Mouse (Mus musculus) hindbrain, embryonic 13.5 days (tissue): ENCODE data around the gene Padi2. TPM values are rescaled to one million over a fixed set of nuclear protein-coding genes. Genes with fewer than 3 reads are reported as not detected.

Experiments
- ATAC-seq: fragments of 200-750 bp; cut with Nextera tagmentation; 2 replicates; pipeline ENCODE4 v1.8.0; 2017; ENCODE audit warnings: moderate TSS enrichment; ENCODE audit not compliant: low FRiP score
- H3K27ac ChIP-seq: fragments of 300-500 bp; sonication (generic); 2 replicates; pipeline ENCODE4 v1.5.1; 2015; ENCODE audit warnings: inconsistent platforms, mild to moderate bottlenecking, moderate library complexity
- H3K27me3 ChIP-seq: fragments of 300-500 bp; sonication (generic); 2 replicates; pipeline ENCODE4 v1.6.1; 2015; ENCODE audit warnings: mild to moderate bottlenecking, inconsistent platforms
- H3K36me3 ChIP-seq: fragments of 300-500 bp; sonication (generic); 2 replicates; pipeline ENCODE4 v1.6.1; 2015; ENCODE audit warnings: mild to moderate bottlenecking, inconsistent platforms
- H3K4me1 ChIP-seq: fragments of 300-500 bp; sonication (generic); replicated peaks from 2 replicates; pipeline ENCODE4 v1.6.1; 2015; ENCODE audit warnings: inconsistent platforms
- H3K4me2 ChIP-seq: fragments of 300-500 bp; sonication (generic); 2 replicates; pipeline ENCODE4 v1.6.1; 2015; ENCODE audit warnings: inconsistent platforms, mild to moderate bottlenecking, moderate library complexity
- H3K4me3 ChIP-seq: fragments of 300-500 bp; sonication (generic); 2 replicates; pipeline ENCODE4 v1.5.1; 2015; ENCODE audit warnings: mild to moderate bottlenecking, inconsistent platforms
- H3K9ac ChIP-seq: fragments of 300-500 bp; sonication (generic); 2 replicates; pipeline ENCODE4 v1.6.1; 2015; ENCODE audit warnings: mild to moderate bottlenecking, inconsistent platforms
- H3K9me3 ChIP-seq: fragments of 300-500 bp; sonication (generic); 2 replicates; pipeline ENCODE4 v1.6.1; 2016; ENCODE audit warnings: inconsistent platforms
- WGBS: fragments of 180-500 bp; shearing (Covaris S2); methylation state at CpG from one replicate; pipeline ENCODE4 v1.1.7; 2015; 5-methylcytosine and 5-hydroxymethylcytosine counted together
- polyA plus RNA-seq: library from polyadenylated mRNA; unstranded; fragments of >200 nt; fragmentation: Nextera tagmentation; extraction: Ambion mirVana; gene quantifications from 2 replicates; pipeline ENCODE4 v1.2.1, GENCODE M21; 2015

Padi2 gene
- polyA plus RNA-seq, 1 experiment from 2014 or later = 1.1 TPM

- no peak overlapping the region for H3K9ac ChIP-seq
- H3K9me3 ChIP-seq = no peaks in the 10 kb centered on the region
- H3K4me3 ChIP-seq = no peak overlapping the region
- H3K27me3 ChIP-seq = peaks cover 7% of the 10 kb centered on the region; the same call in 1 of the 2 replicates
- H3K27ac ChIP-seq = no peak overlapping the region
- H3K36me3 ChIP-seq = no peaks in the 10 kb centered on the region
- 87% methylated on average over 18 of the region's 18 CpGs for WGBS
- H3K4me1 ChIP-seq = peaks cover 5% of the 10 kb centered on the region
- H3K4me2 ChIP-seq = no peak overlapping the region
- ATAC-seq = no peak
Observed at GRCm38 (mm10) chr4:140951861-140952641, 45.9 kb downstream of the Padi2 start.

- H3K4me1 ChIP-seq = peaks cover 25% of the 10 kb centered on the region
- no peaks in the 10 kb centered on the region for H3K9me3 ChIP-seq
- peaks cover 7% of the 10 kb centered on the region; the same call in 1 of the 2 replicates for H3K27me3 ChIP-seq
- no peak for ATAC-seq
- H3K4me2 ChIP-seq = peak overlapping the region; percentile 70
- no peaks in the 10 kb centered on the region for H3K36me3 ChIP-seq
- H3K9ac ChIP-seq = peak overlapping the region; percentile 71
- H3K4me3 ChIP-seq = peak overlapping the region; percentile 42
- H3K27ac ChIP-seq = peak overlapping the region; percentile 63
- 6% methylated on average over 17 of the region's 17 CpGs for WGBS
Observed at GRCm38 (mm10) chr4:140957131-140957702, 51.1 kb downstream of the Padi2 start.

- H3K9me3 ChIP-seq = no peaks in the 10 kb centered on the region
- peak overlapping the region; percentile 70 for H3K4me2 ChIP-seq
- peak overlapping the region; percentile 63 for H3K27ac ChIP-seq
- peaks cover 7% of the 10 kb centered on the region; the same call in 1 of the 2 replicates for H3K27me3 ChIP-seq
- WGBS = 2% methylated on average over 13 of the region's 13 CpGs
- H3K36me3 ChIP-seq = no peaks in the 10 kb centered on the region
- ATAC-seq = peak; percentile 34; the same call in 1 of the 2 replicates
- H3K9ac ChIP-seq = peak overlapping the region; percentile 71
- peak overlapping the region; percentile 42 for H3K4me3 ChIP-seq
- H3K4me1 ChIP-seq = peaks cover 30% of the 10 kb centered on the region
Observed at GRCm38 (mm10) chr4:140957725-140958124, 51.6 kb downstream of the Padi2 start.

DNA sequence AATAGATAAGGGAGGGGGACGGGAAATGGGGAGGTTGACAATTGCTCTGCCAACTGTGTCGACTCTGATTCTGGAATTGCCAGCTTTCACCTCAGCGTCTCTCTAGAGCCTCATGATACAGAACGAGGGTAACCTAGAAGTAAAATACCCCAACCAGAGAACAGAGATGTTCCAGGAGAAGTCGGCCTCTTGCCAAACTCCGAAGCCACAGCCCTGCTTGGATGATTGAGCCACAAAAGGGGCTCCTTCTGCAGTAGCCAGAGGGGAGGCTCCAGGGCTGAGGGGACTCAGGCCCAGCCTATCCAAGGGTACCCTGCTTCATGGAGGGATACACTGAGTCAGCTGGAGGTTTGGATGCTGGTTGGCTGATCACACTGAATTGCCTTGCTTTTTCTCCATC lies 52.2 kb downstream of the Padi2 start:
- 58% methylated on average over 6 of the region's 6 CpGs for WGBS
- Histone ChIP-seq H3K4me2 (no peak overlapping the region), H3K4me3 (no peak overlapping the region), H3K9me3 (no peaks in the 10 kb centered on the region), H3K27me3 (peaks cover 7% of the 10 kb centered on the region; the same call in 1 of the 2 replicates), H3K9ac (no peak overlapping the region), H3K4me1 (peaks cover 36% of the 10 kb centered on the region), H3K27ac (no peak overlapping the region), H3K36me3 (no peaks in the 10 kb centered on the region)
- no peak for ATAC-seq

GRCm38 (mm10) chr4:140959128-140959679 lies 53.1 kb downstream of the Padi2 start:
- H3K9me3 ChIP-seq = no peaks in the 10 kb centered on the region
- 90% methylated on average over 7 of the region's 7 CpGs for WGBS
- no peak overlapping the region for H3K4me2 ChIP-seq
- peaks cover 7% of the 10 kb centered on the region; the same call in 1 of the 2 replicates for H3K27me3 ChIP-seq
- no peaks in the 10 kb centered on the region for H3K36me3 ChIP-seq
- H3K4me3 ChIP-seq = no peak overlapping the region
- no peak overlapping the region for H3K9ac ChIP-seq
- ATAC-seq = no peak
- no peak overlapping the region for H3K27ac ChIP-seq
- peaks cover 42% of the 10 kb centered on the region for H3K4me1 ChIP-seq

DNA sequence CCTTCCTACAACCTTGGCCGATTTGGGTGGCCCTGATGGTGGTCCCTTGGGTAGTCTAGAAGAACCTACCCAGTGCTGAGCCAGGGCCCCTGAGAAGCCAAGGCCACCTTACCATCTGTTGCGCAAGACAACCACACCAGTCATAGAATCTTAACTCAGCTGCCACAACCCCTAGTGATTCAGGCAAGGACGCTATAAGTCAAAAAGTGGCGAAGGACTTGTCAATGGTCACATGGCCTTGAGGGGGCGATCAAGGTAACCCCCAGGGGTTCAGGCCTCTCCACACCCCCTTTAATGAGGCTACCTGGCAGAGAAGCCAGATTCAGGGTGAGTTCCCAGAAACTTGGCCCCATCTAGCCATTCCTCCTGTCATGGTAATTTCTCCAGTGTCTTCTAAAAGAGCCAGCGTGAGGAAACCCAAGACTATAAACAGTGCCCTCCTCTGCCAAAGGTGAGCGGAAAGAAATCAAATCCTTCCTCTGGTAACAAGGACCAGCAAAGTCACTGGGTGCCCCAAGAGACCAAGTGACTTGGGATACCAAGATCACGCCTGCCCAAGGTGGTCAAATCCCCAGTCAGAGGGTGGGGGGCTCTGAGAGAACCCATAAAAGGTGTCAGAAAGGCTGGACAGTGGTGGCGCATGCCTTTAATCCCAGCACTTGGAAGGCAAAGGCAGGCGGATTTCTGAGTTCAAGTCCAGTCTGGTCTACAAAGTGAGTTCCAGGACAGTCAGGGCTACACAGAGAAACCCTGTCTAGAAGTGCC lies 53.8 kb downstream of the Padi2 start:
- Histone ChIP-seq H3K36me3 (no peaks in the 10 kb centered on the region), H3K4me3 (no peak overlapping the region), H3K4me2 (peak overlapping the region; percentile 97; the same call in 1 of the 2 replicates), H3K27me3 (peaks cover 7% of the 10 kb centered on the region; the same call in 1 of the 2 replicates), H3K9me3 (no peaks in the 10 kb centered on the region), H3K9ac (0 out of 2 replicates have a peak overlapping the region, but pooled peaks have one; percentile 58), H3K4me1 (peaks cover 49% of the 10 kb centered on the region), H3K27ac (no peak overlapping the region)
- 80% methylated on average over 10 of the region's 10 CpGs for WGBS
- ATAC-seq = no peak

GRCm38 (mm10) chr4:140960781-140961466 lies 54.8 kb downstream of the Padi2 start, which contains the start of gene Sdhb:
Gene Sdhb (plus strand): TSS chr4:140961203.
- peak within 1 kb of the TSS; percentile 89 for H3K4me3 ChIP-seq
- H3K4me2 ChIP-seq = peak within 1 kb of the TSS; percentile 97
- peak; percentile 94 for ATAC-seq
- H3K36me3 ChIP-seq = 0 out of 2 replicates have a peak, but pooled peaks cover 2% of the 10 kb centered on the region
- H3K9me3 ChIP-seq = no peaks in the 10 kb centered on the region
- no peaks in the 10 kb centered on the region; the same call in 1 of the 2 replicates for H3K27me3 ChIP-seq
- H3K4me1 ChIP-seq = peaks cover 51% of the 10 kb centered on the region
- 3% methylated on average over 37 of the region's 37 CpGs for WGBS
- H3K27ac ChIP-seq = peak within 1 kb of the TSS; percentile 94
- H3K9ac ChIP-seq = peak within 1 kb of the TSS; percentile 97

- peaks cover 50% of the 10 kb centered on the region for H3K4me1 ChIP-seq
- ATAC-seq = peak; percentile 19
- 2% methylated on average over 38 of the region's 38 CpGs for WGBS
- no peaks in the 10 kb centered on the region; the same call in 1 of the 2 replicates for H3K27me3 ChIP-seq
- peak overlapping the region; percentile 97 for H3K4me2 ChIP-seq
- H3K9ac ChIP-seq = peak overlapping the region; percentile 97
- peak overlapping the region; percentile 94 for H3K27ac ChIP-seq
- H3K4me3 ChIP-seq = peak overlapping the region; percentile 89
- peaks cover 9% of the 10 kb centered on the region for H3K36me3 ChIP-seq
- H3K9me3 ChIP-seq = no peaks in the 10 kb centered on the region
Observed at GRCm38 (mm10) chr4:140961467-140962206, 55.5 kb downstream of the Padi2 start.

DNA sequence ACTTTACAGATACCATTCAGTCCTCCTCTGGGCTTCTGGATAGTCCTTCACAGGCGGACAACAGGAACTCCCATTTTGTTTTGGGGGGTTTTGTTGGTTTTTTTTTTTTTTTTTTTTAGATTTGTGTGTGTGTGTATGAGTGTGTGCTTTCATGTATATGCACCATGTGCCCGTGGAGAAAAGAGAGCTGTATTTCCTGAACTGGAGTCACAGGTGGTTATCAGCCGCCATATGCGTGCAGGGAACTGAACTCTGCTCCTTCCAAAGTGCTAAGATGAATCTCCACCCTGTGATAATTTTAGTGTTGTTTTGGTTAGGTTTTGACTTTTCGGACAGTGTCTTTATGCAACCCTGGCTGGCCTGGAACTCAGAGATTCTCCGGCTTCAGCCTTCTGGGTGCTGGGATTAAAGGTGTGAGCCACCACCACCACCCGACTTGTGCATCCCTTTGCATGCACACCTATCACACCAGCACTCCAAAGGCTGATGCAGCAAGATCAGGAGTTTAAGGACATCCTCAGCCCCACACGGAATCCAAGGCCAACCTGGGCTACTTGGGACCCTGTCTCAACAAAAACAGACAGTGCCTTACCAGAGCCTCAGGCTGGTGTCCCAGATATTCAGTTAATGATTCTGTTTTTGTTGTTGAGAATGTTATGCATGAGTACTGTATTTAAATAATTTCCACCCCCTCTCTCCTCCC lies 56.2 kb downstream of the Padi2 start:
- H3K27me3 ChIP-seq = no peaks in the 10 kb centered on the region
- 82% methylated on average over 8 of the region's 8 CpGs for WGBS
- H3K4me3 ChIP-seq = peak overlapping the region; percentile 89
- peaks cover 43% of the 10 kb centered on the region for H3K4me1 ChIP-seq
- H3K9ac ChIP-seq = peak overlapping the region; percentile 97
- no peaks in the 10 kb centered on the region for H3K9me3 ChIP-seq
- H3K4me2 ChIP-seq = peak overlapping the region; percentile 97
- ATAC-seq = no peak
- 0 out of 2 replicates have a peak overlapping the region, but pooled peaks have one; percentile 94 for H3K27ac ChIP-seq
- H3K36me3 ChIP-seq = peaks cover 16% of the 10 kb centered on the region

GRCm38 (mm10) chr4:140962950-140963349 lies 56.8 kb downstream of the Padi2 start:
- Histone ChIP-seq H3K9ac (0 out of 2 replicates have a peak overlapping the region, but pooled peaks have one; percentile 97), H3K4me3 (no peak overlapping the region), H3K36me3 (peaks cover 22% of the 10 kb centered on the region), H3K4me2 (peak overlapping the region; percentile 97; the same call in 1 of the 2 replicates), H3K27me3 (no peaks in the 10 kb centered on the region), H3K4me1 (peaks cover 39% of the 10 kb centered on the region), H3K27ac (no peak overlapping the region), H3K9me3 (no peaks in the 10 kb centered on the region)
- ATAC-seq = no peak
- WGBS = 44% methylated on average over 5 of the region's 5 CpGs
